In genomic region chr5:36563741-36564140, GRCm38 (mm10) we compare ENCODE assay signal across 11 mouse cellular contexts. TPM values are rescaled to one million over a fixed set of nuclear protein-coding genes. Genes with fewer than 3 reads are reported as not detected.
A peak's percentile ranks its signal among the peaks of the same experiment; 100 is the strongest.
DNase-seq lines count a peak whose midpoint lies in the region; ATAC-seq and TF ChIP-seq lines count a peak whose summit lies in the region.
"Had no signal": no experiment of that assay in that cellular context is flagged by ENCODE, and none has a peak within 500 bp of the region (broad histone marks: within the 10 kb centered on the region; RNA-seq: fewer than 3 reads in every experiment).

No protein-coding gene starts in this region.

- H3K9me3 ChIP-seq in heart, embryonic 11.5 days (replicated peaks; ENCODE audit: control insufficient read depth, low read length): no peaks in the 10 kb centered on the region
- H3K9me3 ChIP-seq: neural tube, embryonic 12.5 days had no signal

- H3K27ac ChIP-seq in heart, embryonic 11.5 days (ENCODE audit: low read depth, low read length): no peak overlapping the region
- peak overlapping the region; percentile 78 for H3K27ac ChIP-seq in spleen, adult 2 months (ENCODE audit: insufficient read depth, low read length)
- peak overlapping the region; percentile 32 for H3K27ac ChIP-seq in small intestine, adult 2 months (ENCODE audit: insufficient read depth, low read depth, low read length)
- H3K27ac ChIP-seq: neural tube, embryonic 12.5 days had no signal

- no peak for TF ChIP-seq CTCF in spleen, adult 2 months (IDR thresholded peaks at IDR 0.05; ENCODE audit: extremely low read depth, insufficient read depth, insufficient read length, insufficient replicate concordance)
- TF ChIP-seq CTCF in small intestine, adult 2 months (IDR thresholded peaks at IDR 0.05; ENCODE audit: extremely low read depth, insufficient read length, insufficient replicate concordance, low read depth, low read length): no peak

- H3K36me3 ChIP-seq in heart, embryonic 11.5 days (ENCODE audit: control insufficient read depth, insufficient read depth, low read length): no peaks in the 10 kb centered on the region
- no peaks in the 10 kb centered on the region for H3K36me3 ChIP-seq in spleen, adult 2 months (ENCODE audit: control insufficient read depth, insufficient read depth, low read length)
- H3K36me3 ChIP-seq in small intestine, adult 2 months (ENCODE audit: control insufficient read depth, insufficient read depth, low read length): peaks cover 11% of the 10 kb centered on the region
- H3K36me3 ChIP-seq: neural tube, embryonic 12.5 days had no signal

- peaks cover 31% of the 10 kb centered on the region for H3K4me1 ChIP-seq in heart, embryonic 11.5 days (ENCODE audit: control insufficient read depth, insufficient read depth, low read length)
- peaks cover 58% of the 10 kb centered on the region; the same call in 1 of the 2 replicates for H3K4me1 ChIP-seq in spleen, adult 2 months (ENCODE audit: control insufficient read depth, insufficient read depth, insufficient read length)
- peaks cover 42% of the 10 kb centered on the region for H3K4me1 ChIP-seq in small intestine, adult 2 months (ENCODE audit: control insufficient read depth, insufficient read depth, insufficient read length, low read length)

- TF ChIP-seq POLR2A in spleen, adult 2 months (IDR thresholded peaks at IDR 0.05; ENCODE audit: low read depth, low read length): no peak
- no peak for TF ChIP-seq POLR2A in small intestine, adult 2 months (IDR thresholded peaks at IDR 0.05; ENCODE audit: low read depth, low read length)

- ATAC-seq in heart, embryonic 11.5 days (replicated peaks; ENCODE audit: insufficient number of reproducible peaks, low FRiP score, low TSS enrichment): no peak
- ATAC-seq in granulocyte monocyte progenitor cell, adult 5-6 weeks (replicated peaks; ENCODE audit: poor library complexity, severe bottlenecking): peak; percentile 43
- ATAC-seq: midbrain, embryonic 16.5 days had no signal

- no peak overlapping the region for H3K9ac ChIP-seq in heart, embryonic 11.5 days (ENCODE audit: low read depth, low read length)
- H3K9ac ChIP-seq: neural tube, embryonic 12.5 days had no signal

- no peak overlapping the region for H3K4me3 ChIP-seq in heart, embryonic 11.5 days (ENCODE audit: low read depth, low read length)
- no peak overlapping the region for H3K4me3 ChIP-seq in spleen, adult 2 months (ENCODE audit: extremely low read depth, insufficient read depth, insufficient read length)
- H3K4me3 ChIP-seq in small intestine, adult 2 months (ENCODE audit: low read depth, low read length): no peak overlapping the region
- H3K4me3 ChIP-seq: neural tube, embryonic 12.5 days had no signal

- H3K27me3 ChIP-seq in heart, embryonic 11.5 days (ENCODE audit: control insufficient read depth, insufficient read depth, low read length): no peaks in the 10 kb centered on the region
- no peaks in the 10 kb centered on the region for H3K27me3 ChIP-seq in spleen, adult 2 months (ENCODE audit: control insufficient read depth, insufficient read depth, low read length)
- H3K27me3 ChIP-seq in small intestine, adult 2 months (ENCODE audit: control insufficient read depth, insufficient read depth, low read length): no peaks in the 10 kb centered on the region
- H3K27me3 ChIP-seq: neural tube, embryonic 12.5 days had no signal

- WGBS in heart, embryonic 11.5 days (ENCODE audit: insufficient replicate concordance): 89% methylated on average over 6 of the region's 6 CpGs
- WGBS in spleen, adult 2 months: 42% methylated on average over 6 of the region's 6 CpGs
- 82% methylated on average over 6 of the region's 6 CpGs for WGBS in small intestine, adult 2 months

- no peak overlapping the region for H3K4me2 ChIP-seq in heart, embryonic 11.5 days
- H3K4me2 ChIP-seq: neural tube, embryonic 12.5 days had no signal

- DNase-seq in heart, adult 11 months: peak; percentile 96
- peak in 1 of 2 experiments; percentile 53 for DNase-seq in spleen, adult 2 months (ENCODE audit: low read depth in 1 of 2, low spot score in 2 of 2)
- DNase-seq in spleen, postnatal 4 days (ENCODE audit: low spot score in 2 of 2): no peak
- DNase-seq in right cerebral cortex, postnatal 4 days: no peak
- DNase-seq in embryo, embryonic 11 days: no peak
- DNase-seq: cerebellum, adult 8-10 months had no signal

RNA-seq across cellular contexts. Expression of gene Tbc1d14, which starts 29.3 kb away (rescaled TPM):
- polyA plus RNA-seq in heart, embryonic 11.5 days (2014; fragmentation: Nextera tagmentation; extraction: Ambion mirVana): 19.8 and 22.6 TPM in 2 replicates
- 30.9 and 38.3 TPM in 2 replicates for polyA plus RNA-seq in spleen, adult 2 months (2012; rRNA removed)
- total RNA-seq in granulocyte monocyte progenitor cell, adult 5-6 weeks (2014; fragmentation: Nextera tagmentation): 17.9 and 22.6 TPM in 2 replicates
- 7.2 and 8.7 TPM in 2 replicates for total RNA-seq in granulocyte monocyte progenitor cell, adult 5-6 weeks (2017)
- polyA plus RNA-seq in small intestine, adult 2 months (2012; rRNA removed): 21.1 and 21.7 TPM in 2 replicates
